Mouse (Mus musculus) brain, adult 2 months (tissue): ENCODE data around the gene Hs3st4.

Experiments used
- DNase-seq: peaks from one replicate; pipeline ENCODE4 v3.0.0; 2011; ENCODE audit warnings: low read depth, low spot score

The Hs3st4 gene

DNA sequence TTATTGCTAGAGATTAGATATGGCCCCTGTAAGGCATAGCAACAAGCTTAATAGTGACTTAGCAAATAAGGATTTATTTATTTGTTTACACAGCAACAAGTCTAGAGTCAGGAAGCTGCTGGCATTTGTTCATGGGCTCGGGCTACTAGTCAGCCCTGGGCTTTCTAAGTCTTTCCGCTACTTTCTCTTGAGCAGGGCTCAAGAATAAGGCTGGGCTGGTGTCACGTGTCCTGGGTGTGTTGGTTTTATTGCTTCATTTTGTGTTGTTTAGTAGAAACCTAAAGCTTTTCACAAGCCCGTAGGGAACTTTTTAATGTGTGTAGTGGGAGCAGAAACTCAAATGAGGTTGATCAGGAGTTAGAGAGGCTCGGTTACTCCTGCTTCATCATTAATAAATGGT, 153.5 kb downstream of the Hs3st4 start:
- no peak for DNase-seq

GRCm38 (mm10) chr7:124141229-124141628, 158.6 kb downstream of the Hs3st4 start:
- no peak for DNase-seq

- DNase-seq, result no peak
Observed at GRCm38 (mm10) chr7:124150901-124151300, 168.2 kb downstream of the Hs3st4 start.

DNA sequence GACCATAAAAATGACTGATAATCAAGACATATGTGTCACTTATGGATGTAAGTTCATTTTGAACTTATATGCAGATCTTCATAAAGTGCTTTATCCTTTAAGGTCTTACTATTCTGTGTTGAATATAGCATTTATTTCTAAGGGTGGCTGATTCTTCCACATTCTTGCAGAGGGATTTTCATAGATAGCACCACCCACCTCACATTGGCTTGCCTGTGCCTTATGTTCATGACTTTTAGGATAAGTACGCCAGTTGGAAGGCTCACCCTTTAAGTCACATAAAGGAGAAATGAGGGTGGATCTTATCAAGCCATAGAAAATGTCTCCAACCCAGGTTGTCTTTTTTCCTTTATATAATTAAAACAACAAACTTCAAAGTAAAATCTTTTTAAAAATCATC, 180.6 kb downstream of the Hs3st4 start:
- DNase-seq, result peak; percentile 55

DNA sequence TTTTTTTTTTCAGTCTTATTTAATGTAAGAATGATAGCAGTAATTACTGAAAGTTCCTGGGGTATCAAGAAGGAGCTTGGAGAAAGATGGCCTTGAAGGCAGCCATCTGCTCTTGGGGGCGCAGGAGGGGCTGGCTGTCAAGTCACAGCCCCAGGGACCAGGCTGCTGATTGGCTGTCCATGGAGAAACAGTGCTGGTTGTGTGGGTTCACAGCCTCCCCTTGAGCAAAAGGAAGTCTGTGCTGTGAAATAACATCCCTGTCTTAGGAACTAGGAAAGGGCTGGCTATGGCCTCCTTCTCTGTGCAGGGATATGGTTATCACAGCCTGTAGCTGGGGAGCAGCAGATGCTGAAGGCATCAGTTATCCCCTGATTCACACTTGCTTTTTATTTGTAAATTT, 183.6 kb downstream of the Hs3st4 start:
- DNase-seq, result peak; percentile 49

- no peak for DNase-seq
Observed at GRCm38 (mm10) chr7:124168796-124169195, 186.1 kb downstream of the Hs3st4 start.

DNA sequence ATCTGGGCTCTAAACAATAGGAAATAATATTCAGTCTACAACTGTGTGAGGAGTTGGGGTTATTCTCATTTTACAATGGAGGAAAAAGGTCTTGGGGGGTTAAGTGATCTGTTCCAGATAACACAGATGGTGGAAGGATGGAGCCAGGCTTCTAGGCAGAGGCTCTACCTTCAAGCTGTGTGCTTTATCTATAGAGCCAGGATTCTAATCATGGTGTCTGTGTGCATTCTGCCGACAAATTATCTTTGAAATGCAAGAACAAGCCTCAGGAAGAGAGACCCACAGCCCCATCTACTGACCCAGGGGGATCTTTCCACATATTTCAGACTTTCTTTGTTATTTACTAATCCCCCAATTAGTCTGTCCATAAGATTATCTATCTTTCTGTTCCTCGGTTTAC, 187.3 kb downstream of the Hs3st4 start:
- DNase-seq, result no peak

- DNase-seq, result peak; percentile 71
Observed at GRCm38 (mm10) chr7:124171992-124172391, 189.3 kb downstream of the Hs3st4 start.

DNA sequence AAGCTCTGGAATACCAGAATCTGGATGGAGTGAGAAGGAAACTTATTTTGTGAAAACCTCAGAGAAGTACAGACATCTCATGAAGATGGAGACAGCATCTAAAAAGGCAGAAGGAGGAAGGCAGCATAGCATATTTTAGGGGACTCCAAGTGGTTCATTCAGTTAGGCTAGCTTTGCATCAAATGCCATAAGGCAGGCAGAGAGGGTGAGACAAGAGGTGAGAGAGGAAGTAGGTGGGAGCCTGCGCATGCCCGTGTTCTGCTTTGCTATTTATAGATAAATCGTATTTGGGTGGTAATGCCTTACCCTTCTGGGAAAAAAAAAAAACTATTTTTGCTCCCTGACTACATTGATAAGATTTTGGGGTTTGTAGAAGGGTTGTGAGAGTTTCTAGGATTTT, 198.3 kb downstream of the Hs3st4 start:
- peak; percentile 75 for DNase-seq

DNA sequence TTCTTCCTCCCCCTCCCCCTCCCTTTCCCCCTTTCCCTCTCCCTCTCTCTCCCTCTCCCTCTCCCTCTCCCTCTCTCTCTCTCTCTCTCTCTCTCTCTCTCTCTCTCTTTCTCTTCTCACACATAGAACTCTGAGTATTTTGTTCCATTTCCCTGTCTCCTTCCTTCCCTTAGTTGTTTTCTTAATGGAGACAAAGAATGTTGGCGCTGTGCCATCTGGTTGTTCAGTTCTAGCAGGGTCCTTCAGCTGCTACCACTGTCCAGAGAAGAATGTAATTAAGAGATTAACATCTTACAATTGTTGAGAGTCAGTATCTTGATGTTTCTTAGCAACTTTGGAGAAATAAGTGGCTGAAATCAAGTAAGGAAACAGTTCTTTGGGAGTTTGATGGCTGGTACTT, 202.0 kb downstream of the Hs3st4 start:
- no peak for DNase-seq

DNA sequence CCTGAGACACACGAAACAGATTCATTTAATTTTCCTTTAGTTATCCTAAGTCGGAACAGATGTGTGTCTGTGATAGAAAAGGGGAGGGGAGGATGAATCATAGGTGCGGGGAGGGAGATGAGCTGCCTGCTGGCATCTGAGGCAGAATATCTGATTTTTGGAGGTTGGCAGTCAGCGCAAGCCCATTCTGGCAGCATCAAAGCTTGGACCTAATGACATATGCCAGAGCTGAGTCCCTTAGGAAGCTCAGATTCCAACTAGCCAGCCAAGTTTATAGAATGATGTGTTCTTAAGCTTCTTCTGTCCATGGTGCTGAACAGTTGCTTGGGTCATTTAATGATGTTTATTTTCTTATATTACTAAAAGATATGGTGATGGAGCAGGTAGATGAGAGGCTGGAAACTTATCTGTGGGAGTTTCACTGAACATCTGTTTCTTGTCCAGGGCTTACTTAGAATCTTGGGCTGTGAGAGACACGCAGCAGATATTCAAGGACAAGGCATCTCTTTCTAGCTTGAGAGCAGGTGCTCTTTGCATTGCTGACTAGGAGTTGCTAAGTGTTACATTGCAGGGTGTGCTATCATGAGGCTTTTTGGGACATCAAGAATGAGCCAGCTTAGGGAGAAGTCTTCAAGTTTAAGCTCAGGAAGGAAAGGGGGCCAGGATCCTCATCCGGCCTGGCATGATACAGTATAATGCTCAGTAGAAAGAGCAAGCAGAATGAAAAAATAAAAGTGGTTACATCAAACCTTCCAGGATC, 216.3 kb downstream of the Hs3st4 start:
- DNase-seq, result peak; percentile 88

- no peak for DNase-seq
Observed at GRCm38 (mm10) chr7:124216921-124217320, 234.3 kb downstream of the Hs3st4 start.

- peak; percentile 80 for DNase-seq
Observed at GRCm38 (mm10) chr7:124220556-124220955, 237.9 kb downstream of the Hs3st4 start.

DNA sequence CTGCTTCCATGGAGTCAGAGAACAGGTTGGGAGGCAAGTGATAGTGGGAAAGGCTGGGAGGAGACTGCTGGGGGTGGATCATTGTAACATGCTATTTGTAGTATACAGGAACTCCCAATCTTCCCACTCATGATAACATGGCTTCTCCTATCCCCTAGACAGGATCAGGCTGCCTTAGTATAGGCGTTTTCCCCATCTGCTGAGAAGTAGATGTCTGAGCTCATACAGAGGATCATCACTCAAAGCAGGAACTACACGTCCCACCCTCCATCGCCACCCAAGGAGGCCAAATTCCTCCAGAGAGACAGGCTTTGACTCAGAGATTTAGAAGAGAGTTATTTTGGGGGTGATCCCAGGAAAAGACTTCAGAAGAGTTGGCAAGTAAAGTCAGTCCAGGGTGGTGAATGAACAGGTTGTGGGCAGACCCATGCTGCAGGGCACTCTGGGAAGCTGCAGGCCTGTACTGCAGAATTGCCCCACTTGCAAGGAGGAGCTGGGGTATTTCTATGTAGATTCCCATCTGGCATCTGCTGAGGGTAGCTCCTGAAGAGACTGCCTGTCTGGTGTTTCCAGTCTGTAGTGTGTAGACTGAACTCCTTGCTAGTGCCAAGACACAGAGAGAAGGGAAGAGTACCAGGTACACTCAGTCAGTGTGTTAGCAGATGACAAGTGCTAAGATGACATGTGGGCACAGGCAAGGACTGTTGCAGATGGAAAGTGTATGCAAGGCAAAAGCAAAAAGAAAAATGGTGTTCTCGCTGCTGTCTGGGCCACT, 255.4 kb downstream of the Hs3st4 start:
- peak; percentile 83 for DNase-seq

DNA sequence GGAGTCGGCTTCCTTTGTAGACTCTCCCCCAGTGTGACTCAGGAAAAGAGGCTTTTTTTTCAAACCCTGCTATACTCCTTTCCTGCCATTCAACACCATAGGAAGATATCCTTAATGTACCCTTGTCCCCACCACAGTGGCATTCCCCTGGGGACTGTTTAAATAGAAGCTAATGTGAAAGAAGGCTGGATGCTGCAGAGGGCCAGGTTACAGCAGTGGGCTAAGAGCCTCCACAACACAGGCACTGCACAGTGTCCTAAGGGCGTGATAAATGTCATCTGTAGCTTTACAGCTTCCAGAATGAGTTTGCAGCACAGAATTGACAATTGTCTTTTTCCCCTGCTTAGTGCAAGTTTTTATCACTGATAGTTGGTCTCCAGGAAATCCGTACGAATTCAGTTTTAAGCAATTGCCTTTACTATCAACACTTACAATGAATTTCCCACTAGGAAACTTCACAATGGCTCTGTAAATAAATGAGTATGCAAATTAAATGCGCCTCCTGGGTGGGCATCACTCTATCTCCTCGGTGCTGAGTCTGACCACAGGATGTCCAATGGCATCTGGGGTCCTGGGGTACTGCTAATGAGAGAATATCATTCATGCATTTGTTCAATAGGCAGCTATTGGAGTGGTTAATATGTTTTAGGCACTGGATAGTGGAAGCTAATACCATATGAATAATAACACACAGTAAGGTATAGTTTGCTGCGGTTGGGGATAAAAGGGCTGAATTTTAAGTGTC, 257.4 kb downstream of the Hs3st4 start:
- DNase-seq, result no peak

DNA sequence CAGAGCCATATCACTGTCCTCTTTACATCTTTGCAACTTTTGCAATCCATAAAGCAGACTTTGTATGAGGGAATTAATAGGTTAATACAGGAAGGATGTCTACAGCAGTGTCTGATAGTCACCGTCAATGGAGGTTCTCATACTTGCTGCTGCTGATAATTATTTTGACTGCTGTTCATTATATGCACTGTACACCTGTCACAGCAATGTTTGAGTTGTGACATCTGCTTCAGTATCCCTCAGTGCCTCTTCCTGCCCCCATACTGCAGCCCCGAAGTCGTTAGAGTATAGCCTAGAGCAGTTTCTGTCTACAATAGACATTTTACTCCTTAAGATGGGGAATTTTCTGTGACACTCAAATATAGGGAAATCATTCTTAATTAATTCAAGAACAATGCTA, 267.2 kb downstream of the Hs3st4 start:
- DNase-seq, result no peak

DNA sequence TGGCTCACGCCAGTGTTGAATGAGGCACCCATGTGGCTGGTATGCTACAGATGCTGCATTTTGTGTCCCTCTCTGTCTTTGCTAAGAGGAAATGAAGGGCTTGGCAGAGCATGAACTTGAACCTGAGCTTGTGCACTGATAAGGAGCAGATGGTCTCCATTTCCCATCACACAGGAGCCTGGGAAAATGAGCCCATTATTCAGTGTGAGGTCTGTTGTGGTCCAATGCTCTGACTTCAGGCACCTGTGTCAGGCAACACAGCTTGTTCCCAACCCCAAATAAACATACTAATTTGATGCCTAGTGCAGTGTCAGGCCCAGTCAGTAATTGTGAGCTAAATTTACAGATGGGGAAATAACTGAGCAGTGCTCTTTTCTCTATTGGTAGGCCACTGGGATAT, 267.9 kb downstream of the Hs3st4 start:
- no peak for DNase-seq

GRCm38 (mm10) chr7:124258419-124258818, 275.8 kb downstream of the Hs3st4 start:
- no peak for DNase-seq

- no peak for DNase-seq
Observed at GRCm38 (mm10) chr7:124270734-124271133, 288.1 kb downstream of the Hs3st4 start.

DNA sequence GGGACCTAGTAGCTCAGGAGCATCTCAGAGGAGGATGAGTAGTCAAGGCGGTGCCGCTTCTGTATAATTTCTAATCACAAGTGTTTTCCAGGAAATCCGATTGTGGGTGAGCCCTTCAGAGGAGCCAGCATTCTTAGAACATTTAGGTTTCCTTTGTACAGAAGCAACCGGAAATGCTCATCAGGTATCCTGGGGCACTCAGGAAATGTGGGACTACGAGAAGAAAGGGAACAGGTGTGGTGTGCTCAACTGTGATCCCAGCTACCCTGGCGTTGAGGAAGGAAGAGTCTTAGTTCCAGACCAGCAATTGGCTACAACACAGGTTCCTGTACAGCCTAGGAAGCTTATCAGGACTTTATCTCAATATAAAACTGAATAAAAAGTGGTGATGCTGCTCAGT, 307.2 kb downstream of the Hs3st4 start:
- no peak for DNase-seq

GRCm38 (mm10) chr7:124319451-124319850, 336.8 kb downstream of the Hs3st4 start:
- DNase-seq, result peak; percentile 83

GRCm38 (mm10) chr7:124335635-124336034, 353.0 kb downstream of the Hs3st4 start:
- DNase-seq, result no peak
